Mouse (Mus musculus): ENCODE measurements around the gene Krtap27-1. TPM values are rescaled to one million over a fixed set of nuclear protein-coding genes. Genes with fewer than 3 reads are reported as not detected.

Krtap27-1 gene
- not detected for polyA plus RNA-seq (2017; shearing (Covaris generic))

GRCm38 (mm10) chr16:88671571-88671970, at the start of gene Krtap27-1:
Krtap27-1 (minus strand) TSS chr16:88671671.

GRCm38 (mm10) chr16:88707496-88708012, 36.1 kb upstream of the Krtap27-1 start, which contains the start of gene 2310061N02Rik:
2310061N02Rik (minus strand) TSS chr16:88707962.

GRCm38 (mm10) chr16:88647358-88647846, 24.1 kb downstream of the Krtap27-1 start, which contains the start of gene Krtap26-1:
Krtap26-1 (minus strand) TSS chr16:88647796.

GRCm38 (mm10) chr16:88627566-88627965, 43.9 kb downstream of the Krtap27-1 start, which contains the start of gene 2310079G19Rik:
2310079G19Rik (minus strand) TSS chr16:88627666.

Other genes starting within 250 kb of the Krtap27-1 start
- gene Cldn17, start 164.7 kb downstream of the Krtap27-1 start, polyA plus RNA-seq (2017; shearing (Covaris generic)), result not detected
- 0.16 TPM for gene Cldn8, start 108.5 kb downstream of the Krtap27-1 start, polyA plus RNA-seq (2017; shearing (Covaris generic))
- not detected for gene Krtap24-1, start 59.4 kb downstream of the Krtap27-1 start, polyA plus RNA-seq (2017; shearing (Covaris generic))
- not detected for gene 2310079G19Rik, start 44.0 kb downstream of the Krtap27-1 start, polyA plus RNA-seq (2017; shearing (Covaris generic))
- not detected for gene Krtap26-1, start 23.9 kb downstream of the Krtap27-1 start, polyA plus RNA-seq (2017; shearing (Covaris generic))
- not detected for gene 2310061N02Rik, start 36.3 kb upstream of the Krtap27-1 start, polyA plus RNA-seq (2017; shearing (Covaris generic))
- not detected for gene Krtap13-1, start 57.2 kb upstream of the Krtap27-1 start, polyA plus RNA-seq (2017; shearing (Covaris generic))
- not detected for gene Krtap13, start 80.0 kb upstream of the Krtap27-1 start, polyA plus RNA-seq (2017; shearing (Covaris generic))
- not detected for gene 2310034C09Rik, start 87.2 kb upstream of the Krtap27-1 start, polyA plus RNA-seq (2017; shearing (Covaris generic))
- gene 2310057N15Rik, start 102.5 kb upstream of the Krtap27-1 start, polyA plus RNA-seq (2017; shearing (Covaris generic)), result not detected
- not detected for gene Gm5965, start 106.2 kb upstream of the Krtap27-1 start, polyA plus RNA-seq (2017; shearing (Covaris generic))
- not detected for gene Gm20741, start 140.5 kb upstream of the Krtap27-1 start, polyA plus RNA-seq (2017; shearing (Covaris generic))
- gene Krtap15, start 148.5 kb upstream of the Krtap27-1 start, polyA plus RNA-seq (2017; shearing (Covaris generic)), result not detected
- gene Krtap14, start 154.5 kb upstream of the Krtap27-1 start, polyA plus RNA-seq (2017; shearing (Covaris generic)), result not detected
- gene Krtap19-1, start 197.7 kb upstream of the Krtap27-1 start, polyA plus RNA-seq (2017; shearing (Covaris generic)), result not detected
- gene Krtap19-2, start 202.6 kb upstream of the Krtap27-1 start, polyA plus RNA-seq (2017; shearing (Covaris generic)), result not detected
- gene Krtap19-3, start 206.4 kb upstream of the Krtap27-1 start, polyA plus RNA-seq (2017; shearing (Covaris generic)), result not detected
- not detected for gene Krtap19-4, start 213.4 kb upstream of the Krtap27-1 start, polyA plus RNA-seq (2017; shearing (Covaris generic))
- not detected for gene Krtap19-5, start 224.8 kb upstream of the Krtap27-1 start, polyA plus RNA-seq (2017; shearing (Covaris generic))

Data from effector memory CD4-positive, alpha-beta T cell, adult 5 months (primary cell).